Mouse (Mus musculus) heart, embryonic 16.5 days (tissue): ENCODE data around the gene Gm49393. TPM values are rescaled to one million over a fixed set of nuclear protein-coding genes. Genes with fewer than 3 reads are reported as not detected.

Experiments used
- ATAC-seq: fragments of 200-750 bp; cut with Nextera tagmentation; replicated peaks from 2 replicates; pipeline ENCODE4 v1.8.0; 2017; ENCODE audit warnings: moderate number of reproducible peaks; ENCODE audit not compliant: insufficient read depth, low FRiP score; ENCODE audit errors: extremely low read depth
- H3K27ac ChIP-seq: fragments of 300-500 bp; sonication (generic); 2 replicates; pipeline ENCODE4 v1.5.1; 2014; ENCODE audit warnings: mild to moderate bottlenecking, low read length, control low read depth, moderate library complexity
- H3K27me3 ChIP-seq: fragments of 300-500 bp; sonication (generic); 2 replicates; pipeline ENCODE4 v1.6.1; 2014; ENCODE audit warnings: low read length, mixed read lengths; ENCODE audit not compliant: control insufficient read depth, insufficient read depth
- H3K36me3 ChIP-seq: fragments of 300-500 bp; sonication (generic); 2 replicates; pipeline ENCODE4 v1.6.1; 2014; ENCODE audit not compliant: control insufficient read depth, insufficient read depth
- H3K4me1 ChIP-seq: fragments of 300-500 bp; sonication (generic); 2 replicates; pipeline ENCODE4 v1.6.1; 2014; ENCODE audit warnings: low read length, mixed read lengths; ENCODE audit not compliant: control insufficient read depth, insufficient read depth
- H3K4me2 ChIP-seq: fragments of 300-500 bp; sonication (generic); 2 replicates; pipeline ENCODE4 v1.6.1; 2014; ENCODE audit warnings: low read depth, mild to moderate bottlenecking, control low read depth, low read length
- H3K4me3 ChIP-seq: fragments of 300-500 bp; sonication (generic); 2 replicates; pipeline ENCODE4 v1.5.1; 2014; ENCODE audit warnings: mild to moderate bottlenecking, control low read depth, low read length
- H3K9ac ChIP-seq: fragments of 300-500 bp; sonication (generic); 2 replicates; pipeline ENCODE4 v1.6.1; 2014; ENCODE audit warnings: low read length, control low read depth
- H3K9me3 ChIP-seq: fragments of 300-500 bp; sonication (generic); replicated peaks from 2 replicates; pipeline ENCODE4 v1.6.1; 2016; ENCODE audit warnings: low read length; ENCODE audit not compliant: control insufficient read depth
- WGBS: fragments of 180-500 bp; shearing (Covaris S2); extraction: QIAGEN DNeasy Blood & Tissue Kit; methylation state at CpG from one replicate; pipeline ENCODE4 v1.1.7; 2014; 5-methylcytosine and 5-hydroxymethylcytosine counted together
- polyA plus RNA-seq: library from polyadenylated mRNA; unstranded; fragments of >200 nt; fragmentation: Nextera tagmentation; extraction: Ambion mirVana; gene quantifications from 2 replicates; pipeline ENCODE4 v1.2.1, GENCODE M21; 2015

The Gm49393 gene
- polyA plus RNA-seq, 1 experiment from 2014 or later = not detected

- Histone ChIP-seq H3K27ac (no peak overlapping the region), H3K4me3 (no peak overlapping the region), H3K9me3 (no peaks in the 10 kb centered on the region), H3K4me2 (no peak overlapping the region), H3K9ac (no peak overlapping the region), H3K36me3 (no peaks in the 10 kb centered on the region), H3K27me3 (no peaks in the 10 kb centered on the region), H3K4me1 (no peaks in the 10 kb centered on the region)
- 52% methylated on average over 3 of the region's 3 CpGs for WGBS
- no peak for ATAC-seq
Measured at GRCm38 (mm10) chr13:60820486-60821175, 114.8 kb downstream of the Gm49393 start.

- 7% methylated on average over 7 of the region's 7 CpGs for WGBS
- no peak overlapping the region for H3K4me3 ChIP-seq
- no peaks in the 10 kb centered on the region for H3K36me3 ChIP-seq
- H3K9ac ChIP-seq = no peak overlapping the region
- no peak for ATAC-seq
- no peak overlapping the region for H3K27ac ChIP-seq
- H3K4me1 ChIP-seq = no peaks in the 10 kb centered on the region
- no peaks in the 10 kb centered on the region for H3K9me3 ChIP-seq
- H3K27me3 ChIP-seq = no peaks in the 10 kb centered on the region
- no peak overlapping the region for H3K4me2 ChIP-seq
Measured at GRCm38 (mm10) chr13:60819469-60819868, 115.9 kb downstream of the Gm49393 start.

- no peaks in the 10 kb centered on the region for H3K27me3 ChIP-seq
- no peak overlapping the region for H3K4me3 ChIP-seq
- H3K9ac ChIP-seq = no peak overlapping the region
- H3K4me2 ChIP-seq = no peak overlapping the region
- H3K4me1 ChIP-seq = no peaks in the 10 kb centered on the region
- H3K27ac ChIP-seq = no peak overlapping the region
- ATAC-seq = no peak
- 53% methylated on average over 1 of the region's 1 CpGs for WGBS
- no peaks in the 10 kb centered on the region for H3K36me3 ChIP-seq
- no peaks in the 10 kb centered on the region for H3K9me3 ChIP-seq
Measured at GRCm38 (mm10) chr13:60813722-60814121, 121.7 kb downstream of the Gm49393 start.

- H3K4me3 ChIP-seq = no peak overlapping the region
- H3K9ac ChIP-seq = no peak overlapping the region
- no peaks in the 10 kb centered on the region for H3K36me3 ChIP-seq
- H3K4me2 ChIP-seq = no peak overlapping the region
- H3K9me3 ChIP-seq = no peaks in the 10 kb centered on the region
- WGBS = 59% methylated on average over 6 of the region's 6 CpGs
- no peak for ATAC-seq
- H3K4me1 ChIP-seq = no peaks in the 10 kb centered on the region
- H3K27me3 ChIP-seq = no peaks in the 10 kb centered on the region
- no peak overlapping the region for H3K27ac ChIP-seq
Measured at GRCm38 (mm10) chr13:60812768-60813167, 122.6 kb downstream of the Gm49393 start.

- no peak overlapping the region for H3K9ac ChIP-seq
- no peaks in the 10 kb centered on the region for H3K9me3 ChIP-seq
- H3K36me3 ChIP-seq = no peaks in the 10 kb centered on the region
- H3K27ac ChIP-seq = no peak overlapping the region
- no peaks in the 10 kb centered on the region for H3K27me3 ChIP-seq
- H3K4me1 ChIP-seq = no peaks in the 10 kb centered on the region
- H3K4me2 ChIP-seq = no peak overlapping the region
- no peak overlapping the region for H3K4me3 ChIP-seq
- WGBS = 42% methylated on average over 2 of the region's 2 CpGs
- no peak for ATAC-seq
Measured at GRCm38 (mm10) chr13:60809690-60810089, 125.7 kb downstream of the Gm49393 start.

Other genes starting within 250 kb of the Gm49393 start
- not detected in 2 replicates for gene BC051665, start 149.2 kb downstream of the Gm49393 start, polyA plus RNA-seq
- not detected in 2 replicates for gene Ctsll3, start 132.7 kb downstream of the Gm49393 start, polyA plus RNA-seq
- 0.87 TPM in 1 of 2 replicates, not detected in the other for gene 4930486L24Rik, start 71.1 kb downstream of the Gm49393 start, polyA plus RNA-seq
- gene Gm49392, start 38.7 kb downstream of the Gm49393 start, polyA plus RNA-seq = 1.0 TPM in 1 of 2 replicates, not detected in the other
- 5.3 and 6.1 TPM in 2 replicates for gene Ctla2b, start 38.1 kb downstream of the Gm49393 start, polyA plus RNA-seq
- not detected in 2 replicates for gene Tpbpb, start 30.7 kb downstream of the Gm49393 start, polyA plus RNA-seq
- gene Gm49391, start 981 bp upstream of the Gm49393 start, polyA plus RNA-seq = 2.7 and 3.3 TPM in 2 replicates
- 86.1 and 88.3 TPM in 2 replicates for gene Ctla2a, start 1.0 kb upstream of the Gm49393 start, polyA plus RNA-seq
- gene Tpbpa, start 6.4 kb upstream of the Gm49393 start, polyA plus RNA-seq = not detected in 2 replicates
- gene Ctsj, start 70.4 kb upstream of the Gm49393 start, polyA plus RNA-seq = not detected in 2 replicates
- gene Ctsq, start 105.0 kb upstream of the Gm49393 start, polyA plus RNA-seq = not detected in 2 replicates
- gene Ctsr, start 228.7 kb upstream of the Gm49393 start, polyA plus RNA-seq = not detected in 2 replicates